Mouse (Mus musculus) fat pad, adult 2 months (tissue): Measurements from ENCODE around the gene Sh3rf3.
"Not testable (repeated sequence)": the region's sequence is repeated elsewhere in the genome, so short reads cannot be mapped to it uniquely, and the experiment has no call there.

ENCODE experiments used
- DNase-seq: peaks from one replicate; pipeline ENCODE4 v3.0.0-alpha.2; 2011; ENCODE audit warnings: low read depth, low spot score; ENCODE audit errors: extremely low read depth

The Sh3rf3 gene

GRCm38 (mm10) chr10:59103076-59103475, 289.9 kb downstream of the Sh3rf3 start:
- DNase-seq, result not testable (repeated sequence)

- DNase-seq, result no peak
Observed at GRCm38 (mm10) chr10:59104683-59105082, 291.5 kb downstream of the Sh3rf3 start.

GRCm38 (mm10) chr10:59105885-59106284, 292.7 kb downstream of the Sh3rf3 start:
- no peak for DNase-seq

GRCm38 (mm10) chr10:59106644-59107043, 293.5 kb downstream of the Sh3rf3 start:
- DNase-seq, result no peak

- no peak for DNase-seq
Observed at GRCm38 (mm10) chr10:59109015-59109414, 295.9 kb downstream of the Sh3rf3 start.

- no peak for DNase-seq
Observed at GRCm38 (mm10) chr10:59110386-59110785, 297.2 kb downstream of the Sh3rf3 start.

GRCm38 (mm10) chr10:59112755-59113154, 299.6 kb downstream of the Sh3rf3 start:
- DNase-seq, result no peak

GRCm38 (mm10) chr10:59113386-59113785, 300.2 kb downstream of the Sh3rf3 start:
- no peak for DNase-seq

GRCm38 (mm10) chr10:59114535-59115291, 301.6 kb downstream of the Sh3rf3 start:
- peak; percentile 80 for DNase-seq

GRCm38 (mm10) chr10:59115691-59116090, 302.5 kb downstream of the Sh3rf3 start:
- DNase-seq, result no peak

- DNase-seq, result no peak
Observed at GRCm38 (mm10) chr10:59116331-59116730, 303.2 kb downstream of the Sh3rf3 start.

GRCm38 (mm10) chr10:59117555-59117954, 304.4 kb downstream of the Sh3rf3 start:
- DNase-seq, result no peak

- DNase-seq, result no peak
Observed at GRCm38 (mm10) chr10:59119001-59119400, 305.8 kb downstream of the Sh3rf3 start.

- no peak for DNase-seq
Observed at GRCm38 (mm10) chr10:59119811-59120210, 306.7 kb downstream of the Sh3rf3 start.

GRCm38 (mm10) chr10:59125497-59125896, 312.3 kb downstream of the Sh3rf3 start:
- DNase-seq, result no peak

- DNase-seq, result no peak
Observed at GRCm38 (mm10) chr10:59127637-59128036, 314.5 kb downstream of the Sh3rf3 start.

- no peak for DNase-seq
Observed at GRCm38 (mm10) chr10:59131926-59132628, 318.9 kb downstream of the Sh3rf3 start.

- DNase-seq, result no peak
Observed at GRCm38 (mm10) chr10:59133478-59134009, 320.4 kb downstream of the Sh3rf3 start.

GRCm38 (mm10) chr10:59149956-59150383, 336.8 kb downstream of the Sh3rf3 start:
- no peak for DNase-seq

- DNase-seq, result no peak
Observed at GRCm38 (mm10) chr10:59150938-59151657, 337.9 kb downstream of the Sh3rf3 start.

- no peak for DNase-seq
Observed at GRCm38 (mm10) chr10:59152544-59153081, 339.5 kb downstream of the Sh3rf3 start.
